Mouse (Mus musculus): Measurements from ENCODE around the gene Rps6ka5. TPM values are rescaled to one million over a fixed set of nuclear protein-coding genes. Genes with fewer than 3 reads are reported as not detected.
A peak's percentile ranks its signal among the peaks of the same experiment; 100 is the strongest.

The Rps6ka5 gene
- polyA plus RNA-seq, 1 experiment from 2014 or later, result 9.0 TPM

GRCm38 (mm10) chr12:100724606-100725457, 2.0 kb downstream of the Rps6ka5 start:
- peak; percentile 99 for DNase-seq (ENCODE audit: low spot score)

GRCm38 (mm10) chr12:100724182-100724581, 2.6 kb downstream of the Rps6ka5 start:
- peak; percentile 33 for DNase-seq (ENCODE audit: low spot score)

GRCm38 (mm10) chr12:100720801-100721200, 6.0 kb downstream of the Rps6ka5 start:
- DNase-seq (ENCODE audit: low spot score), result no peak

GRCm38 (mm10) chr12:100717446-100717845, 9.3 kb downstream of the Rps6ka5 start:
- DNase-seq (ENCODE audit: low spot score), result no peak

- no peak for DNase-seq (ENCODE audit: low spot score)
Measured at GRCm38 (mm10) chr12:100716969-100717368, 9.8 kb downstream of the Rps6ka5 start.

- peak; percentile 34 for DNase-seq (ENCODE audit: low spot score)
Measured at GRCm38 (mm10) chr12:100711819-100712218, 15.0 kb downstream of the Rps6ka5 start.

- DNase-seq (ENCODE audit: low spot score), result peak; percentile 74
Measured at GRCm38 (mm10) chr12:100711116-100711691, 15.6 kb downstream of the Rps6ka5 start.

- no peak for DNase-seq (ENCODE audit: low spot score)
Measured at GRCm38 (mm10) chr12:100710432-100710831, 16.4 kb downstream of the Rps6ka5 start.

GRCm38 (mm10) chr12:100707312-100707711, 19.5 kb downstream of the Rps6ka5 start:
- no peak for DNase-seq (ENCODE audit: low spot score)

GRCm38 (mm10) chr12:100705057-100705722, 21.6 kb downstream of the Rps6ka5 start:
- DNase-seq (ENCODE audit: low spot score), result no peak

- DNase-seq (ENCODE audit: low spot score), result no peak
Measured at GRCm38 (mm10) chr12:100698019-100698418, 28.8 kb downstream of the Rps6ka5 start.

GRCm38 (mm10) chr12:100696621-100697020, 30.2 kb downstream of the Rps6ka5 start:
- no peak for DNase-seq (ENCODE audit: low spot score)

- no peak for DNase-seq (ENCODE audit: low spot score)
Measured at GRCm38 (mm10) chr12:100695252-100695651, 31.5 kb downstream of the Rps6ka5 start.

GRCm38 (mm10) chr12:100692208-100692607, 34.6 kb downstream of the Rps6ka5 start:
- no peak for DNase-seq (ENCODE audit: low spot score)

GRCm38 (mm10) chr12:100690444-100690843, 36.3 kb downstream of the Rps6ka5 start:
- no peak for DNase-seq (ENCODE audit: low spot score)

- DNase-seq (ENCODE audit: low spot score), result no peak
Measured at GRCm38 (mm10) chr12:100688177-100688576, 38.6 kb downstream of the Rps6ka5 start.

- DNase-seq (ENCODE audit: low spot score), result no peak
Measured at GRCm38 (mm10) chr12:100687001-100687400, 39.8 kb downstream of the Rps6ka5 start.

- DNase-seq (ENCODE audit: low spot score), result peak; percentile 64
Measured at GRCm38 (mm10) chr12:100681752-100682151, 45.0 kb downstream of the Rps6ka5 start.

GRCm38 (mm10) chr12:100681241-100681640, 45.5 kb downstream of the Rps6ka5 start:
- DNase-seq (ENCODE audit: low spot score), result peak; percentile 10

- DNase-seq (ENCODE audit: low spot score), result no peak
Measured at GRCm38 (mm10) chr12:100680676-100681075, 46.1 kb downstream of the Rps6ka5 start.

GRCm38 (mm10) chr12:100670647-100671199, 56.1 kb downstream of the Rps6ka5 start:
- no peak for DNase-seq (ENCODE audit: low spot score)

- DNase-seq (ENCODE audit: low spot score), result no peak
Measured at GRCm38 (mm10) chr12:100665294-100665693, 61.5 kb downstream of the Rps6ka5 start.
